Mouse (Mus musculus) cortical plate, adult 2 months (tissue): ENCODE measurements at regions not wholly inside any gene's neighbourhood (a gene's known extent, or its start where the extent isn't known, plus 50 kb on each side); places are given as distances from the start of the nearest gene placed in this dataset.
A peak's percentile ranks its signal among the peaks of the same experiment; 100 is the strongest.

Experiments used
- H3K27ac ChIP-seq: fragments of 200-500 bp; 2 replicates; pipeline ENCODE4 v1.5.1; 2012; ENCODE audit warnings: low read length, control low read depth, inconsistent platforms; ENCODE audit not compliant: insufficient read depth
- H3K4me1 ChIP-seq: fragments of 200-500 bp; 2 replicates; pipeline ENCODE4 v1.6.1; 2011; ENCODE audit warnings: low read length; ENCODE audit not compliant: control insufficient read depth, insufficient read depth
- H3K4me3 ChIP-seq: fragments of 200-500 bp; 2 replicates; pipeline ENCODE4 v1.5.1; 2011; ENCODE audit warnings: mild to moderate bottlenecking, low read length, control low read depth; ENCODE audit not compliant: insufficient read depth
- CTCF ChIP-seq: fragments of 200-500 bp; IDR thresholded peaks from 2 replicates; pipeline ENCODE4 v1.5.1; 2011; ENCODE audit warnings: mild to moderate bottlenecking, control low read depth, low read length; ENCODE audit not compliant: insufficient read depth; ENCODE audit errors: extremely low read depth
- POLR2A ChIP-seq: fragments of 200-500 bp; IDR thresholded peaks from 2 replicates; pipeline ENCODE4 v1.6.1; 2011; ENCODE audit warnings: mild to moderate bottlenecking, low read length, control low read depth; ENCODE audit not compliant: insufficient read depth; ENCODE audit errors: extremely low read depth

GRCm38 (mm10) chr9:87973531-87973930 lies 242.5 kb upstream of the Tbx18 start:
- TF ChIP-seq POLR2A (no peak), CTCF (peak; percentile 19; the same call in 1 of the 2 replicates)
- Histone ChIP-seq H3K27ac (no peak overlapping the region), H3K4me3 (no peak overlapping the region), H3K4me1 (no peaks in the 10 kb centered on the region)

GRCm38 (mm10) chr9:87984910-87985309 lies 253.8 kb upstream of the Tbx18 start:
- H3K4me3 ChIP-seq = no peak overlapping the region
- TF ChIP-seq POLR2A = no peak
- no peak for TF ChIP-seq CTCF
- no peak overlapping the region for H3K27ac ChIP-seq
- H3K4me1 ChIP-seq = no peaks in the 10 kb centered on the region

GRCm38 (mm10) chr9:87985439-87985838 lies 254.4 kb upstream of the Tbx18 start:
- H3K27ac ChIP-seq = no peak overlapping the region
- TF ChIP-seq POLR2A (no peak), CTCF (no peak)
- H3K4me1 ChIP-seq = no peaks in the 10 kb centered on the region
- no peak overlapping the region for H3K4me3 ChIP-seq

GRCm38 (mm10) chr9:88005945-88006700 lies 275.1 kb upstream of the Tbx18 start:
- TF ChIP-seq POLR2A = no peak
- TF ChIP-seq CTCF = no peak
- H3K4me1 ChIP-seq = no peaks in the 10 kb centered on the region
- no peak overlapping the region for H3K27ac ChIP-seq
- no peak overlapping the region for H3K4me3 ChIP-seq

GRCm38 (mm10) chr9:88023752-88024151 lies 292.7 kb upstream of the Tbx18 start:
- Histone ChIP-seq H3K27ac (no peak overlapping the region), H3K4me1 (no peaks in the 10 kb centered on the region), H3K4me3 (no peak overlapping the region)
- no peak for TF ChIP-seq CTCF
- no peak for TF ChIP-seq POLR2A

GRCm38 (mm10) chr9:88025936-88026335 lies 294.9 kb upstream of the Tbx18 start:
- Histone ChIP-seq H3K4me3 (no peak overlapping the region), H3K27ac (no peak overlapping the region), H3K4me1 (no peaks in the 10 kb centered on the region)
- TF ChIP-seq CTCF (no peak), POLR2A (no peak)

- Histone ChIP-seq H3K27ac (no peak overlapping the region), H3K4me3 (no peak overlapping the region), H3K4me1 (no peaks in the 10 kb centered on the region)
- TF ChIP-seq CTCF (no peak), POLR2A (no peak)
Measured at GRCm38 (mm10) chr9:88030509-88031148, 296.4 kb upstream of the Nt5e start.

- TF ChIP-seq POLR2A (no peak), CTCF (no peak)
- Histone ChIP-seq H3K27ac (no peak overlapping the region), H3K4me3 (no peak overlapping the region), H3K4me1 (no peaks in the 10 kb centered on the region)
Measured at GRCm38 (mm10) chr9:88037560-88037959, 289.4 kb upstream of the Nt5e start.

- H3K4me1 ChIP-seq = no peaks in the 10 kb centered on the region
- no peak overlapping the region for H3K27ac ChIP-seq
- TF ChIP-seq CTCF (no peak), POLR2A (no peak)
- H3K4me3 ChIP-seq = no peak overlapping the region
Measured at GRCm38 (mm10) chr9:88049270-88049669, 277.7 kb upstream of the Nt5e start.

GRCm38 (mm10) chr9:88049792-88050191 lies 277.2 kb upstream of the Nt5e start:
- TF ChIP-seq CTCF = no peak
- TF ChIP-seq POLR2A = no peak
- no peak overlapping the region for H3K27ac ChIP-seq
- no peaks in the 10 kb centered on the region for H3K4me1 ChIP-seq
- H3K4me3 ChIP-seq = no peak overlapping the region
